Mouse (Mus musculus) spleen, postnatal 14 days (tissue): ENCODE measurements around the gene Elk4.

Experiments
- DNase-seq, 2 experiments: peaks; one replicate each; pipeline ENCODE4 v3.0.0; 2021 to 2022; ENCODE audit warnings: low spot score in 2 of 2

Gene Elk4

DNA sequence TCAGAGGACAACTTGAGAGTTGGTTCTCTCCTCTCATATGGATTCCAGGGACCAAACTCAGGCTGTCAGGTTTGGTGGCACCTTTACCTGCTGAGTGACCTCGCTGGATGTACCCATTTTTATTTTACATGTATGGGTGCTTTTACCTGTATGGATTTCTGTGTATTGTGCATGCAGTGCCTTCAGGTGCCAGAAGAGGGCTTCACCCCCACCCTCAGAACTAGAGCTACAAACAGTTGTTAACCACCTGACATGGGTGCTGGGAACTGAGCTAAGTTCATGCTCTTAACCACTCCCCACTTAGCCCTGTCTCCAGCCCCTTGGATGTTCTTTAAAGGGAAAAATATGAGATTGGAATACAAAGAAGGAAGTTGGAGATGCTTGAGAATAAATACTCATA is 7.4 kb downstream of the Elk4 start:
- no peak for DNase-seq

DNA sequence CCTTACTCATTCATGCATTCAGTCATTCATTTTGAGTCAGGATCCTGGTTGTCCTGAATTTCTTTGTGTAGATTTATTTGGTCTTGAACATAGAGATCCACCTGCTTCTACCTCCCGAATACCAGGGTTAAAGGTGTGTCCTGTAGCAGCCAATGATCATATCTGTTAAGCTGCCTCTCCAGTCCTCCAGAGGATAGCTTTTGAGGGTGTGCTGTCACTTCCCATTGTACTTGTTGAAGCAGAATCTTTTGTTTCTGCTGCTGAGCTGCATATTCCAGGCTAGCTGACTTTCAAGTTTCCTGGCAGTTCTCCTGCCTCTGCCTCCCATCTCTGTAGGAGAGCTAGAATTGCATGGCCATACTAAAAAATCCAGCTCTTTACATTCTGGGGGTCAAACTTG is 9.3 kb downstream of the Elk4 start:
- no peak for DNase-seq

DNA sequence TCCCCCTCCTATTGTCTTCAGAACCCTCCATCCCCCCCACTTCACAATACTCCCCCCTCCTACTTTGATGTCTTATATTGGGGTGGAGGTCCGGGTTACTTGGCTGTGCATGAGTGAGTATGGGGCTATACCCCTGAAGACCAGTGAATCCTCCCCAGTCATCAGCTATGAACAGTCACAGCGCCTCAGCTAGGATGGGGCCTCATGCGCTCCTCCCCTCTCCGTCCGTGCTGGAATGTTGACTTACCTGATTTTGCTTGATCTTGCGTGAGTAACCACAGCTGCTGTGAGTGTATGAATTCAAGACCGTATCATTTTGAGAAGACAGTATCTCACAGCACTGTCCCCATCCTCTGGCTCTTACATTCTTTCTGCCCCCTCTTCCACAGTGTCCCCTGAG is 12.5 kb downstream of the Elk4 start:
- DNase-seq, result no peak

DNA sequence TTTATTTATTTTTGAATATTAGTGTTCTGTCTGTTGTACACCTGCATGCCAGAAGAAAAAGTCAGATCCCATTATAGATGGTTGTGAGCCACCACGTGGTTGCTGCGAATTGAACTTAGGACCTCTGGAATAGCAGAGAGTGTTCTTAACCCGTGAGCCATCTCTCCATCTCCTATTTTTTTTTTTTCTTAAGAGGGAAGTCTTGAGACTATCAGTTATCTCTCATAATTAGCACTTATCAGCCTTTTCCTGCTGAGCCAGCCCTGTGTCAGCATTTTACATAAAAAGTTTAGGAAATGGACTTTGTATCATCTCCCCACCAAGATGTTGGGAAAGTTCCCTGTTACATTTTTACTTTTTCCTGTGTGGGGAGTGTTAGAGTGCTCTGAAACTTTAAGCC is 14.7 kb downstream of the Elk4 start:
- no peak for DNase-seq

DNA sequence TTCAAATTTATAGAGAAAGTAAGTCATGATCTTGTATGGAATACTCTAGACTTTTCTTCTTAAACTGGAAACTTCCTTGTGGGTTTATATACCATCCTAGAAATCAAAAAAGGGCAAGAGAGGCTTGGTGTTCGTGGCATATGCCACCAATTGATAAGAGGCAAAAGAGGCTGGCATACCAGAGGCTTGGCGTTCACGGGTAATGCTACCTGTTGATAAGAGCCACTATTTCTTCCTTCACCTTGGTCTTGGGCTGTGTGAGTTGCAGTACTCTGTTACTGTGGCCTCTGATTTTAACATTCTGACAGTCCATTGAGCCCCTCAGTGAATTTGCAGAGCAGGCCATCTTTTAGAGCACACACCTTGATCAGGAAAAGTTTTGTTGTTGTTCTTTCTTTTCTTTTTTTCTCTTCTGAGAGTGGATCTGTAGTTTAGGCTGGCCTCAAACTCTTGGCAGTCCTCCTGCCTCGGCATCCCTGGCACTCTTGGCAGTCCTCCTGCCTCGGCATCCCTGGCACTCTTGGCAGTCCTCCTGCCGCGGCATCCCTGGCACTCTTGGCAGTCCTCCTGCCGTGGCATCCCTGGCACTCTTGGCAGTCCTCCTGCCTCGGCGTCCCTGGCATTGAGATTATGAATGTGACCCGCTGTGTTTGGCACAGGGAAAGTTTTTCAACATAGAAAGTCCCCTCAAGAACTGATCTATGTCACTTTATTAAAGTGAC is 19.7 kb downstream of the Elk4 start:
- DNase-seq, result no peak

DNA sequence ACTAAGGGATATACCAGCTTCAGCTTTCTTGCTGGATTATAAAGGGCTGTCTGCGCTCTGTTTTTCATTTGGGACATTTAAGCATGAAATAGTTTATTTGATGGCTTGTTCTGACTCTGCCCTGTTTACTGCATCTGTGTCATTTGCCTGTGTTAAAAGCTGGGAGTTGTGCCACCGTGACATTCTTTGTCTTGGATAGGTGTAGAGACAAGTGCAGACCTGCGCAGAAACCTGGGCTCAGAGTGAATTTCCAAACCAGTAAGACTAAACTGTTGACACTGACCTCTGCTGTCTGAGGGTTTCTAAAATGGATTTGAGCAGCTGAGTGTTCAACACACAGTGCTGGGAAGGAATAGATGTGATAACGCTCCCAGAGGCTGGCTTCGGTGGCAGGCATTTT is 20.6 kb downstream of the Elk4 start:
- no peak for DNase-seq

DNA sequence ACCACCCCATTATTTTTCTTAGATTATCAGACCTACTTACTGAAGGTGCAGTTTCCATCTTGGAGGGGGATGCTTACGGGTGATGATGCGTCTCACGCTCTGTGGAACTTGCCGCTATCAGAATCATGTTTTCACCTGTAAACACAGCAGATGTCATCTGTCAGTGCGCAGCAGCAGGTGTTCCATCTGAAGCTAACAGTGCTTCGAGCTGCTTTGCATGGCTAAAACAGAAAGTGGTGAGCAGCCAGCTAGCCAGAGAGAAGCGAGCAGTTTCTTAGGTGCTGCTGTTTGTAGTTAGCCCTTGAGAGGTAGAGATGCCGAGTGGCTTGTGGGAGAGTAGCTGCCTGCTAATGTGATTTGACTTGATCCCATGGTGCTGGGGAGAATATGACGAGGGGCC is 21.0 kb downstream of the Elk4 start:
- DNase-seq, result no peak

DNA sequence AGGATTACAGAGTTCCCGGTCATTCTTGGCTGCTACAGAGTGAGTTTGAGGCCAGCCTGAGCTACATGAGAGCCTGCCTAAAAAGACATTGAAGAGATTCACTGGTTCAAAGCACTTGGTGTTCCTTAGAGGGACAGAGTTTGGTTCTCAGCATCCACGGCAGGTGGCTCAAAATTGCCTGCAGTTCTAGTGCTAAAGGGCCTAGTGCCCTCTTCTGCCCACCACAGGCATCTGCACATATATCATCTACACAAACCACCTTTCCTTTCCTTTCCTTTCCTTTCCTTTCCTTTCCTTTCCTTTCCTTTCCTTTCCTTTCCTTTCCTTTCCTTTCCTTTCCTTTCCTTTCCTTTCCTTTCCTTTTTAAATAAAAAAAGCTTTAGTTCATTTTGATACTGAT is 23.2 kb downstream of the Elk4 start:
- no peak for DNase-seq

DNA sequence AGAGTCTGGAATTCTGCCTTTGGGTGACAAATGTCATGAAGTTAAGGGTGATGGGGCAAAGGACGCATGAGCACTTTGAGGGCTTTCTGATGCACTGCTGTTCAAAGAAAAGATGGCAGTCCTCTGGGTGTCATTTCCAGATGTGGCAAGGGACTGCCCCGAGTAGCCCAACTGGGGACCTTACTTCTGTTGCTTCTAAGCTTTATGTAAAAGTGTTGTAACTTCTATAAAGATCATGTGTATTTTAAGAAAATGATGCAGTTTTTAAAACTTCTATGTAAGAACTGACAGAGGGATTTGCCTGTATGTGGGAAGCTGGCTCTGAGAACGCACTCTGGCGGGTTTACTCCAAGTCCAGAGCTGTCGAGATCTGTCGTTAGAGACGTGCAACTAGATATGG is 24.8 kb downstream of the Elk4 start:
- no peak for DNase-seq

DNA sequence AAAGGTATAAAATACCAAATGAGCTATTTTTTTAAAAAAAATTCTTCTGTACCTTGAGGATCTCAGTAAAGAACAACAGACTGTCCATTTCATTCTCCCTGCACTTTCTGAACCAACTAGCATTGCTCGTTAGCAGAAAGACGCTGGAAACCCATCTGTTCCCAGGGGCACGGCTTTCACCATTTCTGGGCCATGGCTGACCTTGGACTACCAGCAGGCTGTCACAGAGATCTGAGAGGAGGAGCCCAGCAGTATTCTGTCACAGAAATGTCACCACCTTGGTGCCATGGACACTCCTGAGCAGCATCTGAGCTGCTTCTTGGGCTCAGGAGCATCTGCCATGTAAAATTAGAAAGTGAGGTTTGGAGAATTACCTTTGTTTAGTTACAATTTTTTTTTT is 30.3 kb downstream of the Elk4 start:
- DNase-seq, result no peak

DNA sequence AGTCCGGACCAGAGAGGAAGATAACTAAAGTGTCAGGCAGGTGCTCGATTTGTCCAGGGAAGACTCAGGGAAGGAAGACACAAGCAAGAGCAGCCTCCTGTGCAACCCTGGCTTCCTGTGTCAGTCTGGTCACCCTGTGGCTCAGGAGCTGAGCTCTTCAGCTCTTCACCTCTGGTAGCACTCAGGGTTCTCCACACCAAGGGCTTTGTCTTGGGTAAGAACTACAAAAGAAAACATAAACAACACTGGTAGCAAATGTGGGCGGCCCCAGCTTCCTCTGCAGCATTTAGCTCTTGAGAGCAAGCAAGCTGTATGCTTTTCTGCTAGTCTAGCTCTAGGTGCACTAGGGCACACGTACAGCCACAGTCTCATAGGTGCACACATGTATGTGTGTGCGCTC is 31.3 kb downstream of the Elk4 start:
- no peak for DNase-seq

DNA sequence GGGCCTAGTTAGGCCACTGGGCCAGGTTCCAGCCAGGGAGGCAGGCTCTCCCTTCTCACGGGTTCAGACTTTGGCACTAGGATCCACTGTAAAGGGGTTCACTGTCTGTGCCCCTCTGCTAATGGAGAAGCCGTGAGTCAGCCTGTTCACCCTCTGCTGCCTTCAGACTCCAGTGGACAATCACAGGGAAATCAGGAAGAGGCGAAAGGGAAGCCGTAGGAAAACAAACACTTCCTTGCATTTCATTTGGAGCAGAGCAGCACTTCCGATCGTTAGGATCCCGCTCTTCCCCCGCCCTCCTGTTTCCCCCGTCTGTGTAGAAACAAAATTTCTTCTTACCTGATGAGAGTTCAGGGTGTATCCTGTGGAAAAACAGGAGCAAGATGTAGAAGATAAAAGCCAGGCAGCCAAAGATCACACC is 32.8 kb downstream of the Elk4 start:
- no peak for DNase-seq

DNA sequence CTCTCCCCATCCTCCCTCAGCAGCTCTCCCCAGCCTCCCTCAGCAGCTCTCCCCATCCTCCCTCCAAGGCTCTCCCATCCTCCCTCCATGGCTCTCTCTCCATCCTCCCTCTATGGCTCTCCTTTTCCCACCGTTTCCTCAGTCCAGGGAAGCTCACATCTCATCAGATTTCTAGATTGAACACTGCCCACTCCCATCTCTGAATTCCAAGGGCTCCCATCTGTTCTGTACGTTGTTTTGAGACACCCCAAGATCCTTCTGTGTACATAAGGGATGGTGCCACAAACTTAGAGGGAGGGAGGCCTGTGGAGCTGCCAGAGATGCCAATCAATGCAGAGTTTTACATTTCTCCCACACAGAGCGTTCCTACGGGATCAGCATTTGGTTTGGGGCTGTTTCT is 36.4 kb downstream of the Elk4 start:
- DNase-seq, result no peak

DNA sequence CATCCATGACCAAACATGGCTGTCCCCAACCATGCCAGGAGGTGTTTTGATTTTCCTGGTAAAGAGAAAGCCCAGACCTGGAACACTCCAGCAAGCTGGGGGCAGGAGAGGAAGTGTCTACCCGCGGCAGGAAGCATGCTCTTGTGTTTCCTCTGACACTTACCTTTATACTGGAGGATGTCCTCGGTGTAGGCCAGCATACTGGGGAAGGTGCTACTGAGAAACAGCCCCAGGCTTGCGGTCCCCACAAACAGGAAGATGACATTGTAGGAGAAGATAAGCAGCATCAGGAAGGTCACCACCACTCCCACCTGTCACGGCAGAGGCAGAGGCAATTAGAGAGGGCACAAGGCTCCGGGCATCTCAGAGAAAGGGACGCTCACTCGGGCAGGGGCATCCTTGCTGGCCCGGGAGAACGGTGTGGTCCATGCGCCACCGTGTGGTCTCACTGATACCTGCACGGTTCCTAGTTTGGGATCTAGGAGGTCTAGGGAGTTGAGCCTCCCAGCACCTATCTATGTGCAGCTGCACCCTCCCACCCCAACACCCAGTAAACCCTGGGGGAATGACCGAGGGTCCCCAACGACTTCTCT is 38.8 kb downstream of the Elk4 start:
- DNase-seq, result peak; percentile 42 to 60

DNA sequence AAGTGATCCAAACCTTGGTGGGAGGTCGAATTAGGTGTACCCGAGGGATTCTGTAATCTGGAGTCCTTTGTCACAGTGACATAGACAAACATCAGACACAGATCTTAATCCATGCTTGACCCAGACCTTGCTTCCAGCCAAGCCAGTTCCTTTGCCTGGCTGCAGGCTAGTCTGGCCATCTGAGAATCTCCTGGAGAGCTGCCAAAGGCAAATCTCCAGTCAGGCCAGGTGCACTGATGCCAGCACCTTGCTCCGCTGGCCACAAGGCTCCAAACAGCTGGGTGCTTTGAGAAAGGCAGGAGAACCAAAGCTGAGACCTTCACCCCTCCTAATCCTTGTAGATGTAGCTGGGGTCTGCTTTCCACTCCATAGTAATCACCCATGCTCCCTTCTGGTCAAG is 44.3 kb downstream of the Elk4 start:
- no peak for DNase-seq

DNA sequence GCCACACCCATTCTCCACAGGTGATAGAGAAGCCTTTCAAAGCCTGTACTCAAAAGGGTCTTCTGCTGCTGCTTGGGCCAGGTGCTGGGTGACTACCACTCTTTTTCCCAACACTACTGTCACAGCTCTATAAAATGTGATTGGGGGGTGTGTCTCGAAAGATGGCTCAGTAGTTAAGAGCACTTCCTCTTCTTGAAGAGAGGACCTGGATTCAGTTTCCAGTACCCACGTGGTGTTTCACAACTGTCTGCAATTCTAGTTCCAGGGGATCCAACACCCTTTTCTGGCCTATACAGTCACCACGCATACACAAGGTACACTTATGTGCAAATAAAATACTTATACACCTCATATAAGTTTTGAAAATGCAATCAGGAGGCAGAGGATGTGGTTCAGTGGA is 47.0 kb downstream of the Elk4 start:
- DNase-seq, result no peak

DNA sequence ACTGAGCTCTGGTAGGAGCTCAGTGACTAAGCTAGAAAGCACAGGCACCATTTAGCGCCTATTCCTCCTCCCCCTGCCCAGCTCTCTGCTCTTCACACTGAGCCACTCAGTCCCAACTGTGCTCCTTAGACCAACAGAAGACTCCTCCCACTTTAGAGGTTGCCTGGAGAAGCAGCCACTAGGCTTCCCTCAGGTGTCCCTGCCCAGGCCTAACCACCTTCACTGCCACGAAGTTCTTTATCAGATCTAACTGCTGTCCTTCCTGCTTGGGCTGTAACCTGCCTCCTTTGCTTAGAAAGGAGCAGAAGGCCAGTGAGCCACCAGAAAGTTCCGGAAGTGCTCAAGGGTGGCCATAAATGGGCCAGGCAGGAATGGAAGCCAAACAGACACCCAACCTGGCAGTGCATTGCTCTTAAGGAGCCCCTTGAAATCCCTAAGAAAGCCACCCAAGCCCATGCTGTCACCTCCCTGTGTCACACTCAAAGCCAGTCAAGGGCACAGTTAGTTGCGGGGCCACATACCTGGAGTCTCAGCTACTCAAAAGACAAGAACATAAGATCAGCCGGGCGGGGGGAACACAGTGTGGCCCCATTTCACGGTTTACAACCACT is 47.8 kb downstream of the Elk4 start:
- DNase-seq, result no peak

DNA sequence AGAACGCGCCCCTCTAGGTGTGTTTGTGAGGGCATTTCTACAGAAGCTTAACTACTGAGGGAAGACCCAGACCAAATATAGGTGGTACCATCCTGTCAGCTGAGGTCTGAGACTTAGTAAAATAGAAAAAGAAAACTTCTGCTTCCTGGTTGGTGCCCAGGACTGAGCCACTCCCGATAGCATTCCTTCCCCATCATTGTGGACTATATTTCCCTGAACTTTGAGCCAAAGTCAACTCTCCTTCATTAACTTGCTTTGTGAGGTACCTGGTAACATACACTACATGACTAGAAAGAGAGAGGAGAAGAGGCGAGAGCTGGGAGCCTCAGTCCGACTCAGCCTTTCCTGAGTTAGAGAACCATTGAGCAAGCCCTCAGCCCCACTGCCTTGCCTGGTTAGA is 51.2 kb downstream of the Elk4 start:
- no peak for DNase-seq

DNA sequence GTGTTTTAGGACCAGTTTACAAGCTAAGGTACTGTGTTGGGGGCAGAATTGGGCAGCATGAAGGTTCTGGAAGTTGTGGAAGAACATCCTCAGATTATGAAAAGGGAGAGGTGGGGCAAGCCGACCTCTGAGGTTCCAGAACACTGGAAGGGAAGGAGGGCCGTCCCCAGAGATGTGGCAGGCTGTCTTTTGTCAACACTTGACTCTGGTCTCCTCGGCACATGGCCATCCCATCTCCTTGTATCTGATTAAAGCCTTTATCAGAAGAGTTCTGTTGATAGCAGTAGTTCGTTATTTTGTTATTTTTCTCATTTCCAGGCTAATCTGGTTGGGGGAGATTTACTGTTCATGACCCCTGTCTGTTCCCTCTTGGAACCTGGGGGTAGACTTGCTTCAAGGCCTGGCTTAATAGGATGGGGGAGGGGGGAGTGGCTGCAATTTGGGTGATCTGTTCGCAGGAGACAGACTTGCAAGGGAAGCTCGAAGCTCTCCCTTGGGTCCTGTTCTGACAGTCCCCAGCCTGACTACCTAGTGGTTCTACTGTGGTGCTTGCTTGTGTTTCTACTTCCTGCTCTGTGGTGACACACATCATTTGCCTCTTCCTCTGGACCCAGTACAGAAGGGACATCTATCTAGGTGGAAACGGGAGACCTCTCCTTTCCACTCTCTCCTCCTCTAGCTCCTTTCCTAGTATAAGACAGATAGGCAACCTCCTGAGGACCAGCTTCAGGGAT is 52.8 kb downstream of the Elk4 start:
- DNase-seq, result no peak

DNA sequence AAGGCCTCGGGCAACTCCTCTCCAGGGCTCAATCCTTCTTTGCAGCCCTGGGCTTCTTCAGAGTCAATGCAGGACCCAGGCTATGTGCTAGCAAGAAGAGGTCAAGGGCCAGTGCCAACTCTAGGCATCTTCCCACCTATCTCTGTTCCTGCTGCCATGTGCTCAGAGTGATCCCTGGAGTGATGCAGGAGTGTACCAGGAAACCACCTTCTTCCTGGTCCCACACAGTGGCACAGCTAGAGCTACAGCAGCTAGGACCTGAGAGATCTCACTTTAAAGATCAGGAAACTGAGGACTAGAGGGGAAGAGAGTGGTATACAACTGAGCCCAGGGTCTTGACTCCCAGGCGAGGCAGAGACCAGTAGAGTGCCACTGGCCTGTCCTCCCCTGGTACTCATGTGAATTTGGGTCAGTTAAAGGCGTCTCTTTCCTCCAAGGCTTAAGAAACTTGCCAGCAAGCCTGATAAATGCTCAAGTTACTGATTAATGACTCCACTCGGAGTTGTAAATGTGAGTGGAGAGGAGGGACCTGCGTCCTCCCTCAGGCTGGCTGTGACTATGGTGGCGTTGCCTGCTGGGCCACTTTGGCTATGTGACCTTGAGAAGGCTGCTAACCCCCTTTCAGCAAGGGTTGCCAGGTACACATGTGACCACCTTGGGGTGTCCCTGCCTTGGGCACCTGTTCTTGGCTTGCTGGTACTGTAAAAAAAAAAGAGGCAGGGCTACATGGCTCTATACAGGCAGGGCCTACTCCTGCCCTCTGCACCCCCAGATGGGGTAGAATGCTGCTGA is 54.5 kb downstream of the Elk4 start:
- no peak for DNase-seq

DNA sequence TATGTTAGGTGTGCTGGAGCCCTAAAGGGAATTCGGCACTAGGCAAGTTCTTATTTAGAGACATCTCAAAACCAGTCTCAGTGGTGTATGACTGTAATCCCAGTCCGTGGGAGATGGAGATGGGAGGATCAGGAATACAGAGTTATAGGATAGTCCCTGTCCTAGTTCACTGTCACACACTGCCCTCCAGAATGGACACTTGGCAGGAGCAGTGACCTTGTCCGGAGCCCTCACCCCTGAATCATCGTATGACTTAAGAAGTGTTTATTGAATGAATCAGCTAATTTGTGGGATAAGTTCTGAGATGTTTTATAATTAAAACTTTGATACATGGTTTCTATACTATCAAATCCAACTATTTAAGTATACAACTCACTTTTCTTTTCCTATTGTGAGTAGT is 55.7 kb downstream of the Elk4 start:
- no peak for DNase-seq

DNA sequence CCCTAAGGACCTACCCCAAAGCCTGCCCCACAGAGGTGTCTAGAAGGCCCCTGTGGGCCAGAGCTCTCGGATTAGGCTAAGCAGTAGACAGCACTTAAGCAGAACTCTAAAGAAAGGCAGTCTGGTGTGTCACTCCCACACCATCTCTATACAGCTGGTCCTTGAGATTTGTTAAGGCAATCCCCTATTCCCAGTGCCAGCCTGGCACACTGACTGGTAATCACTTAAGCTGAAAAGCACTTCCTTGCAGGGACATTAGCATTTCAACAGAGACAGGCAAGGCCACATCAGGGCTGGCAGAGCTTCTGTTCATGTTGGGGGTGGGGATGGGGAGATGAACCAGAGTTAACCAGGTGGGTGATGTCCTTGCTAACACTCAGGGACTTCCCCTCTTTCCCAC is 57.6 kb downstream of the Elk4 start:
- no peak for DNase-seq
